Mouse (Mus musculus): ENCODE measurements around the gene Plekhm3. TPM values are rescaled to one million over a fixed set of nuclear protein-coding genes. Genes with fewer than 3 reads are reported as not detected.

Gene Plekhm3
- polyA plus RNA-seq, 1 experiment from 2014 or later: 5.2 TPM

- no peak for DNase-seq (ENCODE audit: low spot score)
Measured at GRCm38 (mm10) chr1:64928542-64928941, 28.1 kb downstream of the Plekhm3 start.

GRCm38 (mm10) chr1:64927437-64928274 lies 29.0 kb downstream of the Plekhm3 start:
- DNase-seq (ENCODE audit: low spot score): no peak

DNA sequence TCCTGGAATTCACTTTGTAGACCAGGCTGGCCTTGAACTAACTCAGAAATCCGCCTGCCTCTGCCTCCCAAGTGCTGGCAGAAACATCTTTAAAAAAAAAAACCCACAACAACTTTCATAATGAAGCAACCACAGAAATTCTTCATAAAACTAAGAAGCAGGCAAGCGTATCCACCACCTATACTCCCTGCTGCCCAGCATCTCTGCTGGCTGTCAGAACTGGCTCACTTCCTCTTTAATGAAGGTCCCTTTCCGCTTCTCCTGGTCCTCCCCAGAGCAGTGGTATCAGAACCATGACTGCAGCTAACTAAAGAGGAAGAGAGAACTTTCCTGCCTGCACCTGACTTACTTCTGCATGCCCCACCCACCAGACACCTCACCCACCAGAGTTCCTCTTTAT lies 31.0 kb downstream of the Plekhm3 start:
- DNase-seq (ENCODE audit: low spot score): no peak

GRCm38 (mm10) chr1:64924283-64924682 lies 32.3 kb downstream of the Plekhm3 start:
- DNase-seq (ENCODE audit: low spot score): no peak

GRCm38 (mm10) chr1:64918810-64919528 lies 37.7 kb downstream of the Plekhm3 start:
- peak; percentile 59 for DNase-seq (ENCODE audit: low spot score)

DNA sequence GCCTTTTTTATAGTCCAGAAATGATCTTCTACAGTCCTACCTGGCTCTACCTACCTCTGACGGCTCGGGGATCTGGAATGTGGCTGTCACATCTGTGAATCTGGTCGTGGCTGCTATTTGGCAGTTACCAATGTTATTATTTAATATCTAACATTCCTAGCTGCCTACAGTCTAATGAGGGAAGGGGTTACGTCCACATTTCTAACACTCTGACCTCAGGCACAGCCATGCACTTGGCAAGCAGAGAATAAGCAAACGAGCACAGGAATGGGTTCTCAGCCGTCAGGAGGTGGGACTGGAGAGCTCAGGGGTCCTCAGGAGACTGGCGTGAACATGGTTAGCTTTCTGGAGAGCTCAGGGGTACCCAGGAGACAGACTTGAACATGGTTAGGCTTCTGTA lies 38.7 kb downstream of the Plekhm3 start:
- no peak for DNase-seq (ENCODE audit: low spot score)

GRCm38 (mm10) chr1:64916884-64917507 lies 39.6 kb downstream of the Plekhm3 start:
- no peak for DNase-seq (ENCODE audit: low spot score)

DNA sequence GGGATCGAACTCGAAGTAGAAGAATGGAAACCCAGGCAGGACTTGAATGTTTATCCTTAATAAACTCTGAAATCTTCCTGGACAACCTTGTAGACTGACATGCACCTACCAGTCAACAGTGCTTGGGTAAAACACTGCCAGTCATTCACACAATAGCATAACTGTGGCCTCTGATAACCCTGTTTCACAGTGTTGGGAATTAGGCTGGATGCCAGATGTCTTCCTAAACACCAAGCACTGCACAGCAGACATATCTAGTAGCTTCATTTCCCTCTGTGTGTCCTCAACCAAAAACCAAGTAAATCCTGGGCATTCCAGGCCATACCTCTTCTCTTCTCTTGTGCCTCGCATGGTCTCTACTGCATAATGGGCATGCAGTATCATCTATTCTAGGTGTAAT lies 42.3 kb downstream of the Plekhm3 start:
- no peak for DNase-seq (ENCODE audit: low spot score)

- no peak for DNase-seq (ENCODE audit: low spot score)
Measured at GRCm38 (mm10) chr1:64907740-64908139, 48.9 kb downstream of the Plekhm3 start.

GRCm38 (mm10) chr1:64906226-64906625 lies 50.4 kb downstream of the Plekhm3 start:
- DNase-seq (ENCODE audit: low spot score): no peak

GRCm38 (mm10) chr1:64903415-64903814 lies 53.2 kb downstream of the Plekhm3 start:
- no peak for DNase-seq (ENCODE audit: low spot score)

GRCm38 (mm10) chr1:64902804-64903203 lies 53.8 kb downstream of the Plekhm3 start:
- no peak for DNase-seq (ENCODE audit: low spot score)

DNA sequence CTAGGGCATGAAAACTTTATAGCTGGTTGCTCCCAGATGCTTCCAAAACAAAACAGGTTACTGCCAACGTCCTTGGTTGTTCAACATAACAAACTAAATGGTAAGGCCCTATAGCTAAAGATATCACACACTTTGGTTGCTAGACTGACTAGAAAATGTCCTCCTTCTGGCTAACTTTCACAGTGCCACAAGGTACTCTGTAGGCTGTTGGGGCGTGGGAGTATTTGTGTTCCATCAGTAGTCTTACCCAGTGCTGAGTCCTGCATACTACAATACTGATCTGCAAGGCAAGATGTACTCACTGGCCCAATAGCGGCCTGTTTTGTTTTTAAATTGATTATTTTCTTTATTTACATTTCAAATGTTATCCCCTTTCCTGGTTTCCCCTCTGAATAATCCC lies 56.9 kb downstream of the Plekhm3 start:
- DNase-seq (ENCODE audit: low spot score): no peak

DNA sequence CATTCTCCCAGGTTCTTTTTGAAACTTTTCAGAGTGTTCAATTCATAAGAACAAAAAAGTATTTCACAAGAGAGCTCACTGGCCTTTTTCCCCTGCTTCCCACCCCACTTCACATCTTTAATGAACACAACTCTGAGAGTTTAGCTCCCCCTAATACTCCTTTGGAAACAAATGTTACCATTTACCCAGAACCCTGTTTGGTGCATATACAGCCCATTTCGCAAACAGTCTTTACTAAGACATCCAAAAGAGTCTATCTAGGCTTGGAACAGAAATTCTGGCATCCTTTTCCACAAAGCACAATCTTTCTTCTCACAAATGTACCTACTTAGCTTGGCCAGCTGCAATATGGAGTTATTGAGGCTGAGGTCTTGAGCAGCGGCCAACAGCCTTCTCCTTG lies 59.1 kb downstream of the Plekhm3 start:
- DNase-seq (ENCODE audit: low spot score): no peak

DNA sequence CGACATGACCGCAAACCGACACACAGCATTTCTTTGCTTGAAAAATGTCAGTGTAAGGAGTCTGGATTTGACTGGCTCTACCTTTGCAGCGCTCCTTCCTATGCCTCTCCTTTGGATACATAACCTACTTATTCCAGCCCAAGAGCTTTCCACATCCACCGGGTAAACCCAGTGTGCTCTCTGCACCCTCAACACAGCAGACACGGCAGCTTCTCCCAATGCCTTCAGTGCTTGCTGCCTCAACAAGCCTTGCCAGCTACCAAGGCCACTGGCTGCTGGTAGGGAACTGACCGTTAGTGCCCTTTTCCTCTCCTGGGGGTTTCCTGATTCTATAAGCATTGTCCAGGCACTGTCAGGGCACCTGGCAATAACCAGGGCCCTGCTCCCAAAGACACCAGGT lies 62.8 kb downstream of the Plekhm3 start:
- no peak for DNase-seq (ENCODE audit: low spot score)

DNA sequence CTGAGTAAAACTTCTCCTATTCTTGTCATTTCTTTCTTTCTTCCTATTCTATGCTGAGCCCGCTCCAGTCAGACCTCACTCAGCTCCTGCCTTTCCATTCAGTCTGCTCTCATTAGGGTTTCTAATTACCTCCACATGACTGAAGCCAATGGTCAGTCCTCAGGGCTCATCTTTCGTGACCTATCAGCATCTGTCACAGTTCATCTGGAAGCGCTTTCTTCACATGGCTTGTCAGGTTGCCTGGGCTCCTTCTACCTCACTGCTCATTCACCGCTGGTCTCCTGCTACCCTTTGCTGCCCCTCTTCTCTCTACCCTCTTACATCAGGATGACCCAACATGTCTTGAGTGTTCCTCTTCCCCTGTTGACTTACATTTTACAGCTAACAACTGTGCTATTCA lies 65.3 kb downstream of the Plekhm3 start:
- DNase-seq (ENCODE audit: low spot score): no peak

DNA sequence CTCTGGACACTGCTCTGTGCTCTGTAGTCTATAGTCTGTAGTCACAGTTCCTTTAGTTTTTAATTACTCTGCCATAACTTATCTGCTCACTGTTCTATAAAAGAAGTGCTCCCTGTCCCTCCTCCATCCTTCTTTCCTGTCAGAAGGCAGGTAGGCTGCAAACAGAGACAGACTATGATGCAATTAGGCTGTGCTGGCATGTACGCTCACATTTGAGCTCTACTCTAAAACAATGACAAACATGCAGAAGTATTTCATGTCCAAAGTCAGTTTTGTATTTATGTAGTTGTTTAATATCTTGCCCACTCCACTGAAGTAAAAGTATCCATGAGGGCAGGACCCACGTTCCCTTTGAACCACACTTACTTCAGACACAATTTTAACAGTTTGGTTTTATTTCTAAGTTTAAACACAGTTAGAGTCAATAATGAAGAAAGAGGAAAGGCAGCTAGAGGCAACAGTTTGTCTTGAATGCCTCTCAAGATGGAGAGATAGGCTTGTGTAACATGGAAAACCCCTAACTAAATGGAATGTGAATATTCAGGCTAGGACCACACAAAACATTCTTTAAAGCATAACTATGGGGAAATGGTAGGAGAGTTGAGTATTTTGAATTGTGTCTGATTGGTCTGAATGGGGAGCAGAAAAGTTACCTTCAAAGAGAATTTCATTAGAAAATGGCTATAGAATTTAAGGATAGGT lies 69.0 kb downstream of the Plekhm3 start:
- DNase-seq (ENCODE audit: low spot score): no peak

DNA sequence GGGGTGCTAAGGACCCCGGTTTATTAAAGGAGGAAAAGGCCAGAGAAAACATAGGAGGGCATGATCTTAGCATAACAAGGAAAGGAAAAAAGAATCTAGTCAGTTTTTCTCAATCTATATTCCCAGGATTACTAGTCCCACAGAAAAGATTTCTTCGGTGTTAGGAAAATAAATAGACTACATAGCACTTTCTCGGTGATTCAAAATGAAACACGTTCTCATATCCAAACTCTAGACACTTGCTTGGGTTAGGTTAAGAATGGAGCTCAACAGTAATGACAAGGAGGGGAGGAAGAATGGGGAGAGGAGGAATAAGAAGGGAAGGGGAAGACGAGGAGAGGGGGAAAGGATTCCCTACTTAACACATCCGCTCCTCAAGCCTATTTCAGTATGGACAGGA lies 69.9 kb downstream of the Plekhm3 start:
- no peak for DNase-seq (ENCODE audit: low spot score)

GRCm38 (mm10) chr1:64885328-64885727 lies 71.3 kb downstream of the Plekhm3 start:
- no peak for DNase-seq (ENCODE audit: low spot score)

DNA sequence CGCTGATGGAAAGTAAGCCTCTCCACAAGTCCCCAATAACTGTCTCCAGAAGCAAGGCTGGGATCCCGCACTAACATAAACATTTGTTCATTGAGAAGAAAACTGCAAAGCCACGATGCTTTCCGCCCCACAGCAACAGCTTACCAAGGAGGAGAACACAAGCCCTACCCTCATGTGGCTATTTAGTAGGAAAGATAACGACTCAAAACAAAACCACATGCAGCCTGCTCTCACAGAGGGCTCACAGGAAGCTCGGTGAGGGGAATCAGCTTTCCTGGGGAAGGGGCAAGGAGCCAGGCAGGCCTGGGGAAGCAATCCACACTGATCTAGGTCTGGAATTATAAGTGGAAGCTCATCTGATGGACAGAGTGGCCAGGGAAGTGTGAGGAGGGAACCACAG lies 72.6 kb downstream of the Plekhm3 start:
- DNase-seq (ENCODE audit: low spot score): peak; percentile 27

GRCm38 (mm10) chr1:64880613-64881012 lies 76.0 kb downstream of the Plekhm3 start:
- no peak for DNase-seq (ENCODE audit: low spot score)

- no peak for DNase-seq (ENCODE audit: low spot score)
Measured at GRCm38 (mm10) chr1:64878795-64879240, 77.8 kb downstream of the Plekhm3 start.

Measured in thymus, postnatal 0 days (tissue).